Mouse (Mus musculus) bone marrow macrophage, adult 2 months (primary cell): ENCODE results near the gene Met.

ENCODE experiments used
- CTCF ChIP-seq: IDR thresholded peaks from 2 replicates; pipeline ENCODE4 v1.5.1; 2012; ENCODE audit warnings: low read depth, mild to moderate bottlenecking, low read length, moderate library complexity
- POLR2A ChIP-seq: IDR thresholded peaks from 2 replicates; pipeline ENCODE4 v1.6.1; 2012; ENCODE audit warnings: mild to moderate bottlenecking, low read depth, low read length, borderline replicate concordance

GRCm38 (mm10) chr6:17521901-17522717 is 58.5 kb downstream of the Met start:
- TF ChIP-seq CTCF (no peak), POLR2A (no peak)
